Mouse (Mus musculus) common myeloid progenitor, adult 5-6 weeks (primary cell): ENCODE measurements around the gene Itga9. TPM values are rescaled to one million over a fixed set of nuclear protein-coding genes. Genes with fewer than 3 reads are reported as not detected.
A peak's percentile ranks its signal among the peaks of the same experiment; 100 is the strongest.

ENCODE experiments used
- ATAC-seq: replicated peaks from 2 replicates; pipeline ENCODE4 v1.8.0; 2016; ENCODE audit warnings: low read depth, mild to moderate bottlenecking, moderate TSS enrichment, inconsistent platforms; ENCODE audit not compliant: poor library complexity, severe bottlenecking
- total RNA-seq: library from RNA; stranded (forward); fragments of 200-1000, 187-1606 nt; gene quantifications from 2 replicates; pipeline ENCODE4 v1.2.3, GENCODE M21; 2017

The Itga9 gene
- total RNA-seq, 1 experiment from 2014 or later = 7.0 TPM

- peak; percentile 98 for ATAC-seq
These were observed 109.6 kb downstream of the Itga9 start for GRCm38 (mm10) chr9:118715971-118716628.

DNA sequence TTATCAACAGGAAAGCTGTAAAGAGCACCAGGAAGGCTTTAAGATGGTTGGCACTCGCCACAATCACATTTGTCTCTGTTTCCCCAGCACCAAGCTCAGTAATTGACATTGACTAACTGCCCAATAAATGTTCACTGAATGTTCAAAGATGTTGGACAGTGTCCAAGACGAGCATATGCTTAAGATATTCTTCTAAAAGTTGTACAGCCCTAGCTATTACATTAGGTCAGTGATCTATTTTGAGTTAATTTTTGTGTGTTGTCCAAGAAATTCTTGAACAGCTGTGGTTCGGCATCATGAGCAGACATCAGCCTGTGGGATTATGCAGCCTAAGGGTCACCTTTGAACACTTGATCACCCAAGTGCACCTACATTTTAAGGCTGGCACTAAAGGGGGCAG lies 110.9 kb downstream of the Itga9 start:
- ATAC-seq = no peak

DNA sequence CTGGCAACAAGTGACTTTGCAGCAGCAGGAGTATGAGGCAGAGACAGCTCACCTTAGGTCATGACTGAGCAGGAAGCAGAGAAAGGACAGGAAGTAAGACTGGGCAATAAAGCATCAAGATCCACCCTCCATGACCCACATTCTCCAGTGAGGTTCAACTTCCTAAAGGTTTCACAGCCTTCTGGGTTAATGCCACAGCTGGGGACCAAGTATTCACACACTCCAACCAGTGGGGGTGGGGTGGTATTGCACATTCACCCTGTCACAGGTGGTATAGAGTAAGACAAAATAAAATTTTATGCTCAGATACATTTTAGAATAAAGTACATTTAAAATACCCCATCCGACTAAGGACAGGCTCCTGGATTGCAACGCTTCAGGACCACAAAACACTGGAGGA lies 112.0 kb downstream of the Itga9 start:
- no peak for ATAC-seq

DNA sequence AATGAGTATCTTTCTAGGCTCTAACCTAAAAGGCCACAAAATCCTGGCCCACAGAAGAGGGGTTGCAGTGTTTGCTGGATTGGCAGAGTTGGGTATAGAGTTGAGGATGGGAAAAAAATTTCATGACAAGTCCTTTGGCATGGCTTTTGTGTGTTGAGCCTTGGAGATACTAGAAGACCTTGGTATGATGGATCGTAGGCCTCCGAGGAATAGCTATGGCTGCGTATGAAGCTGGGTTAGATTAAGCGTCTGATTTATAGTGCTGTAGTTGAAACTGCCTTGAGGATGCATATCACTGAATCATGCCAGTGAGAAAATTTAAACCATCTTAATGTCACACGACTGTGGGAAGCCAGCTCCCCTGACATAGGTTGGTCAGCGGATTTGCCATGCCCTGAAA lies 114.6 kb downstream of the Itga9 start:
- ATAC-seq = no peak

DNA sequence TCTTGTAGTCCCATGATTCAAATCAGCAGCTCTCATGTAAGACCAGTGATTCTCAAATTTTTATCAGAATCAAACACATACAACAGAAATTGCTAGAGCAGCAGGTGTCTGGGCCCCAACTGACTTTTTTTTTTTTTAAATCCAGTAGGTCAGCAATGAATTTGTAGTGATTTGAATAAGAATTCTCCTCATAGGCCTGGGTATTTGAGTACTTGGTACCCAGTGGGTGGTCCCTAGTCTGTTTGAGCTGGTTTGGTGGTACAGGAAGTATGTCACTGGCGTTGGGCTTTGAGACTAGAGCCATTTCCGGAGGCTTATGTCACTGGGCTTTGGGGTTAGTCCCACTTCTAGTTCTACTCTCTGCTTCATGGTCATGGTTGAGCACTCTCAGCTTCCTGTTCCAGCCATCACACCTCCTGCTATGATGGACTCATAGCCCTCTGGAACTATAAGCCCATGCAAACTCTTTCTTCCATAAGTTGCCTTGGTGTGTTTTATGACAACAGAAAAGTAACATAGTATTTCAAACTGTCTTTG lies 116.4 kb downstream of the Itga9 start:
- no peak for ATAC-seq

GRCm38 (mm10) chr9:118725128-118725527 lies 118.6 kb downstream of the Itga9 start:
- no peak for ATAC-seq

DNA sequence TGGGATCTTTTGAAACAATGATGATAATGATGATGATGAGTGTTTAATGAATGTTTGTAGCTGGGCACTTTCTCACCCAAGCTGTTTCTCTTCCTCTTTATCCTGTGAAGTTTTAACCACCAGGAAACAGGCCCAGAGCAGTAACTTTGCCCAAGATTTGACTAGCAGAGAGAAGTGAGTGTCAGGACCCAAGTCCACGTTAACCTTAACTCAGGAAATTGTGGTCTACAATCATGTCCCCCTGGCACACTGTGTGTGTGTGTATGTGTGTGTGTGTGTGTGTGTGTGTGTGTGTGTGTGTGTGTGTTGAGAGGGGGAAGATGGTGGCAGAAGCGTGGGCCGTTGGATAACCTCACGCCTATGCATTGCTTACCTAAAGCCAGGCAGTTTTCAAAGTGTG lies 120.1 kb downstream of the Itga9 start:
- peak; percentile 93 for ATAC-seq

GRCm38 (mm10) chr9:118728296-118728695 lies 121.8 kb downstream of the Itga9 start:
- ATAC-seq = no peak

GRCm38 (mm10) chr9:118728987-118729386 lies 122.5 kb downstream of the Itga9 start:
- ATAC-seq = no peak

DNA sequence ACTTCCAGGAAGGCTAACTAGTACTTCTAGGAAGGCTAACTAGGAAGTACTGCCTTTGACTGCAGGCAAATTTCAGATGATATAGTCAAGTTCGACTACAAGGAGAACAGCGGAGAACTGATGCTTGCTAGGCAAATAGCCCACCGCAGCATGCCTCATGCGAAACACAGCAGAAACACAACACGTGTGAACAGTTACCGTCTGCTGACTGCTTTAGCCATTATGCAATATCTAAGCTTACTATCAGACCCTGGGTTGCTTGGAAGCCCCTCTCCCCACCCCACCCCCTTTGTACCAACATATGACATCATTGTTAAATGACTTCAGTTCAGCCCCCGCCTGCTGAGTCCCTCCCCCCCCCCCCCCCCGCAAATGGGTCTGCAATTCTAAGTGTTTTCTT lies 123.7 kb downstream of the Itga9 start:
- no peak for ATAC-seq

GRCm38 (mm10) chr9:118730871-118731390 lies 124.4 kb downstream of the Itga9 start:
- no peak for ATAC-seq

DNA sequence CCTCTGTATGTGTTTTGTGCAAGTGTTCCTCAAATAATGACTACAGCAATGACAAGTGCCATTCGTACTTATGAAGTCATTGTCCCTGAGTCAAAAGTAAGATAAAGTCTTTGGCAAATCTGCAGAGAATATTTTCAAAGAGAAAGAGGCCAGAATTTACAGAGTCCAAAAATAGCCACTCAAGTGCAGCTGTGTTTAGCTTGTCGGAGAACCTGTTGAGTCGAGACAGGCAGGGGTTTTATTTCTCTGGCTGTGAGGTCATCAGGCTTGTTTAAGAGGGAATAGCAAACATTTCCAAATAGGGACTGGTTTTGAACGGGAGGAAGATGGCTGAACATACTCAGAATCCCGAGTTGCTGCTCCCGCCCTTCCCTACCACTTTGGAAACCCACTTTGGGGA lies 125.2 kb downstream of the Itga9 start:
- no peak for ATAC-seq

- no peak for ATAC-seq
These were observed 127.1 kb downstream of the Itga9 start for GRCm38 (mm10) chr9:118733601-118734000.

DNA sequence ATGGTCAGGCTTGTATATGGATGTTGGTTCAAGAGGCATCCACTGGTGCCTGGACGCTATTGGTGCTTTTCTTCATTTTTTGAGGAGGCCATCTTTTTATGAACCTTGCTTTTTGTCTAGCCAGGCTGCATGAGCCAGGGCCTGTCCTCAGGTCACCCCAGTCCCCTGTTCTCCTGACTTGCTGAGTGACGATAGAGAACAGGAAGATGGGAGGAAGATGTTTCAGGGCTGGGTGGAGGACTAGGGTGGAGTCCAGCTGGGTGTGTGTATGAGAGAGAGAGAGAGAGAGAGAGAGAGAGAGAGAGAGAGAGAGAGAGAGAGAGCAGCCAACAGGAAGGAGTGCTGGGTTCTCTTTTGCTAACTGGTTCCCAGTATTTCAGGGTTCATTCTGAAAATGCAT lies 130.6 kb downstream of the Itga9 start:
- peak; percentile 50; the same call in 1 of the 2 replicates for ATAC-seq

GRCm38 (mm10) chr9:118737601-118738137 lies 131.2 kb downstream of the Itga9 start:
- no peak for ATAC-seq

- no peak for ATAC-seq
These were observed 131.8 kb downstream of the Itga9 start for GRCm38 (mm10) chr9:118738311-118738710.

DNA sequence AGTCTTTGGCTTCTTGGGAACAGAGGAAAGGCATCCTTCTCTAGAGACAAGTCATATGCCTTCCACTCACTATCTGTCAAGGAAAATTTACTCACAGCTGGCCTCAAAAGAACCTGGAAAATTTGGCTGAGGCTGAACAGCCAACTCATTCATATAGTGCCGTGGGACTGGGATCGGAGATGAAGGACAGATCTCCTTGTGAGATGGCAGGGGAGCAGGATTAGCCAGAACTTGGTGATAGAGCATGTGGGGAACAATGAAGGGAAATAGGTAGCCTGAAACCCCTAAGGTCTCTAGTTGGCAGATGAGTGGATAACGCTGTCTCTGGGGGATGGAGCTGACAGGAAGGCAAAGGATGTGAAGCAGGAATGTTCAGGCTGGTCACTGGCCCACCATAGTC lies 132.6 kb downstream of the Itga9 start:
- no peak for ATAC-seq

DNA sequence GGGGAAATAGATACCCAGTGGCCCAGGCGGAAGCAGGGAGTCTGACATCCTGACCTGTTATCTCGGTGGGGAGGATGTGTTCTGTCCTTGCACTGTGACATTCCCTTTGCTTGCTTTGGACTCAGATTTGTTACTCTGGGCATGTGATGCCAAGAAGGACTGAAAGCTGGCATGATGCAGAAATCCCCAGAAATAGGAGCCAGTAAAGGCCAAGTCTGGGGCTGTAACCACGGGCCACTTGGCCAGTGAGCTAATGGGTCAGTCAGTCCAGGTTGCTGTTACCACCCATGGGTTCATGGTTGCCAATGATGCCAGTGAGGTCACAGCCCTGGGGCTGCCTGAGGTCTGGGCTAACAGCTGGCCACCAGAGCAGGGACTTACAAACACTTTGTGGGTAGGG lies 133.2 kb downstream of the Itga9 start:
- no peak for ATAC-seq

GRCm38 (mm10) chr9:118741268-118741667 lies 134.8 kb downstream of the Itga9 start:
- no peak for ATAC-seq

DNA sequence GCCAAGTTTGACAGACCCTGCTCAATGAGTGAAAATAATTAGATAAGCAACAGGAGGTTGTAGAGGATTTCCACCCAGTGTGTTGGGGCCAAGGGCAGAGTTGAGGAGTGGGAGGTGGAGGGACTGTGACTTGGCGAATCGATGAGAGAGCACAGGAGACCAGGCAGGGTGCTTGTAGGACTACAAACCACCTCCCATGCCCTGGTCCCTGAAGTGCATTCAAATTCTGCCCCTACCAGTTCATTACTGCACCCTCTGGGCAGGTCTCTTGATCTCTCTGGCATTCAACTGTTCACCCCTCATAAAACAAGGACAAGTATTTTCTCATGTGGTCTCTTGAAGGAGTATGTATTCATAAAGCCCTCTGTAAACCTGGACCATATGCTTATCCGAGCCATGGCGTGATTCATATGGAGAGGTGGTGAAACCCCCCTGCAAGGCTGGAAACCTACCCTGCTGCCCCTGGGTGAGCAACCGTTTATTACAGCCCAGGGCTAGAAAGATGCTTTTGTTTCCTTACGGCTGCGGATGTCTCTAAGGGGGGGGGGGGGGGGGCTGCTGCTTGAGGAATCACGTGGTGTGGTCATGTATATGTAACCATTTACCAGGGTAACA lies 143.0 kb downstream of the Itga9 start:
- no peak for ATAC-seq

DNA sequence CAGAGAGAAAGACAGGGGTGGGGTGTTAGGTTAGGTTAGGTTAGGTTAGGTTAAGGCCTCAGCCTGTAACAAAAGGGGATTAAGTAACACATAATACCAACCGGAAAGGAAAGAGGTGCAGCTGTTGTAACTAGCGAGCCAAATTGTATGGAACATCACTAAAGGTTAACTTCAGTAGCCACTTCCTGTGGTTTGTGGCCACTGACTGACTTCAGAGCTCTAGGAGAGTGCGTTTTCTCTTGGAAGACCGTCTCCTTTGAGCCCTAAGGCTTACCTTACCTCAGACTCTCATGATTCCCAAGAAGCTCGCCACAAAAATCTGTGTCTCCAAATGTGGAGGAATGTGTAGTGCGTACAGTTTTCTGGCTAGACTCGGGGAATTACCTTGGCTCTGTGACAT lies 144.3 kb downstream of the Itga9 start:
- ATAC-seq = peak; percentile 72
